Mouse (Mus musculus) neural tube, embryonic 12.5 days (tissue): ENCODE data around the gene Ercc2. TPM values are rescaled to one million over a fixed set of nuclear protein-coding genes. Genes with fewer than 3 reads are reported as not detected.

ENCODE experiments used
- ATAC-seq: fragments of 200-750 bp; cut with Nextera tagmentation; 2 replicates; pipeline ENCODE4 v1.8.0; 2017; ENCODE audit warnings: low read depth, mild to moderate bottlenecking, moderate TSS enrichment, moderate library complexity; ENCODE audit not compliant: low FRiP score
- H3K27ac ChIP-seq: fragments of 300-500 bp; sonication (generic); 2 replicates; pipeline ENCODE4 v1.5.1; 2016
- H3K27me3 ChIP-seq: fragments of 300-500 bp; sonication (generic); replicated peaks from 2 replicates; pipeline ENCODE4 v1.6.1; 2016; ENCODE audit warnings: mild to moderate bottlenecking
- H3K36me3 ChIP-seq: fragments of 300-500 bp; sonication (generic); 2 replicates; pipeline ENCODE4 v1.6.1; 2016; ENCODE audit warnings: mild to moderate bottlenecking
- H3K4me1 ChIP-seq: fragments of 300-500 bp; sonication (generic); 2 replicates; pipeline ENCODE4 v1.6.1; 2016
- H3K4me2 ChIP-seq: fragments of 300-500 bp; sonication (generic); replicated peaks from 2 replicates; pipeline ENCODE4 v1.6.1; 2016; ENCODE audit warnings: mild to moderate bottlenecking
- H3K4me3 ChIP-seq: fragments of 300-500 bp; sonication (generic); 2 replicates; pipeline ENCODE4 v1.5.1; 2016
- H3K9ac ChIP-seq: fragments of 300-500 bp; sonication (generic); 2 replicates; pipeline ENCODE4 v1.6.1; 2016; ENCODE audit warnings: mild to moderate bottlenecking
- H3K9me3 ChIP-seq: fragments of 300-500 bp; sonication (generic); 2 replicates; pipeline ENCODE4 v1.6.1; 2016; ENCODE audit warnings: mild to moderate bottlenecking
- WGBS: fragments of 180-500 bp; shearing (Covaris S2); methylation state at CpG from one replicate; pipeline ENCODE4 v1.1.7; 2016; 5-methylcytosine and 5-hydroxymethylcytosine counted together
- microRNA counts: library from miRNA; unstranded; fragments of <30 nt; microRNA quantifications from one replicate; lab custom pipeline; 2017
- microRNA-seq: library from miRNA; unstranded; fragments of <30 nt; microRNA quantifications from one replicate; pipeline ENCODE4, GENCODE M21; 2017
- polyA plus RNA-seq: library from polyadenylated mRNA; unstranded; fragments of >200 nt; fragmentation: Nextera tagmentation; extraction: Ambion mirVana; gene quantifications from 2 replicates; pipeline ENCODE4 v1.2.1, GENCODE M21; 2016

Gene Ercc2
- polyA plus RNA-seq, 1 experiment from 2014 or later, result 24.0 TPM

GRCm38 (mm10) chr7:19437048-19437447 is 55.2 kb downstream of the Ercc2 start:
- ATAC-seq, result no peak
- H3K36me3 ChIP-seq, result peaks cover 93% of the 10 kb centered on the region

GRCm38 (mm10) chr7:19441448-19442091 is 59.8 kb downstream of the Ercc2 start:
- no peak for ATAC-seq
- Histone ChIP-seq H3K4me3 (no peak overlapping the region), H3K9me3 (no peaks in the 10 kb centered on the region), H3K4me1 (no peaks in the 10 kb centered on the region), H3K27ac (no peak overlapping the region), H3K9ac (no peak overlapping the region), H3K36me3 (peaks cover 81% of the 10 kb centered on the region), H3K27me3 (no peaks in the 10 kb centered on the region), H3K4me2 (no peak overlapping the region)
- WGBS, result 91% methylated on average over 9 of the region's 9 CpGs

More at GRCm38 (mm10) chr7:19437048-19437447, 55.2 kb downstream of the Ercc2 start:
- Histone ChIP-seq H3K27ac (no peak overlapping the region), H3K27me3 (no peaks in the 10 kb centered on the region), H3K9ac (no peak overlapping the region), H3K9me3 (0 out of 2 replicates have a peak, but pooled peaks cover 4% of the 10 kb centered on the region), H3K4me2 (no peak overlapping the region), H3K4me1 (no peaks in the 10 kb centered on the region), H3K4me3 (no peak overlapping the region)
- WGBS, result 80% methylated on average over 9 of the region's 9 CpGs

- ATAC-seq, result 0 out of 2 replicates have a peak, but pooled peaks have one; percentile 38
- Histone ChIP-seq H3K27me3 (no peaks in the 10 kb centered on the region), H3K9me3 (no peaks in the 10 kb centered on the region), H3K9ac (no peak overlapping the region), H3K36me3 (peaks cover 82% of the 10 kb centered on the region), H3K4me1 (no peaks in the 10 kb centered on the region), H3K4me2 (no peak overlapping the region), H3K4me3 (no peak overlapping the region), H3K27ac (no peak overlapping the region)
- WGBS, result 44% methylated on average over 3 of the region's 3 CpGs
Observed at GRCm38 (mm10) chr7:19443344-19443743, 61.5 kb downstream of the Ercc2 start.

GRCm38 (mm10) chr7:19444801-19445200 is 63.0 kb downstream of the Ercc2 start:
- no peak for ATAC-seq
- Histone ChIP-seq H3K4me3 (no peak overlapping the region), H3K27me3 (no peaks in the 10 kb centered on the region), H3K9me3 (no peaks in the 10 kb centered on the region), H3K4me1 (no peaks in the 10 kb centered on the region), H3K9ac (no peak overlapping the region), H3K36me3 (peaks cover 85% of the 10 kb centered on the region), H3K4me2 (no peak overlapping the region), H3K27ac (no peak overlapping the region)
- 86% methylated on average over 12 of the region's 12 CpGs for WGBS

MicroRNA genes within 50 kb of the gene (microRNA counts, 519-probe panel; counts per million panel counts)
- 342 counts per million, percentile 67 among the panel's probes with 10 or more counts for microRNA mmu-miR-343 (lab: Ali Mortazavi, UCI)

Small RNA genes within 50 kb of the gene (microRNA-seq; reads per million reads assigned to microRNA genes)
- not detected for gene Mir343

Other genes starting within 250 kb of the Ercc2 start
- 19.5 and 20.9 TPM in 2 replicates for gene Qpctl, start 232.7 kb upstream of the Ercc2 start, polyA plus RNA-seq
- 124 and 133 TPM in 2 replicates for gene Snrpd2, start 232.3 kb upstream of the Ercc2 start, polyA plus RNA-seq
- gene Gipr, start 215.9 kb upstream of the Ercc2 start, polyA plus RNA-seq, result 1.1 and 1.8 TPM in 2 replicates
- gene Eml2, start 205.6 kb upstream of the Ercc2 start, polyA plus RNA-seq, result 5.1 and 6.6 TPM in 2 replicates
- 1.9 and 2.3 TPM in 2 replicates for gene Gpr4, start 169.5 kb upstream of the Ercc2 start, polyA plus RNA-seq
- 42.1 and 43.9 TPM in 2 replicates for gene Opa3, start 153.7 kb upstream of the Ercc2 start, polyA plus RNA-seq
- gene Vasp, start 110.2 kb upstream of the Ercc2 start, polyA plus RNA-seq, result 53.4 and 56.3 TPM in 2 replicates
- 0.20 TPM in 1 of 2 replicates, not detected in the other for gene Ppm1n, start 101.9 kb upstream of the Ercc2 start, polyA plus RNA-seq
- gene Rtn2, start 99.4 kb upstream of the Ercc2 start, polyA plus RNA-seq, result 91.1 and 99.1 TPM in 2 replicates
- gene Fosb, start 72.0 kb upstream of the Ercc2 start, polyA plus RNA-seq, result 0.08 TPM in 1 of 2 replicates, not detected in the other
- gene Ercc1, start 37.2 kb upstream of the Ercc2 start, polyA plus RNA-seq, result 103 and 104 TPM in 2 replicates
- gene Cd3eap, start 22.5 kb upstream of the Ercc2 start, polyA plus RNA-seq, result 18.2 and 19.8 TPM in 2 replicates
- 3.1 and 3.2 TPM in 2 replicates for gene Ppp1r13l, start 22.3 kb upstream of the Ercc2 start, polyA plus RNA-seq
- 3.9 and 6.4 TPM in 2 replicates for gene Klc3, start 22.1 kb downstream of the Ercc2 start, polyA plus RNA-seq
- 0.20 and 0.35 TPM in 2 replicates for gene Ckm, start 22.8 kb downstream of the Ercc2 start, polyA plus RNA-seq
- gene Mark4, start 76.8 kb downstream of the Ercc2 start, polyA plus RNA-seq, result 19.9 and 21.7 TPM in 2 replicates
- 1.2 and 1.6 TPM in 2 replicates for gene Exoc3l2, start 81.3 kb downstream of the Ercc2 start, polyA plus RNA-seq
- 4.6 and 5.7 TPM in 2 replicates for gene Bloc1s3, start 126.4 kb downstream of the Ercc2 start, polyA plus RNA-seq
- gene Trappc6a, start 126.4 kb downstream of the Ercc2 start, polyA plus RNA-seq, result 50.6 and 51.0 TPM in 2 replicates
- gene Nkpd1, start 135.8 kb downstream of the Ercc2 start, polyA plus RNA-seq, result 0.11 and 0.19 TPM in 2 replicates
- 44.3 and 48.8 TPM in 2 replicates for gene Ppp1r37, start 181.1 kb downstream of the Ercc2 start, polyA plus RNA-seq
- gene Zfp296, start 195.3 kb downstream of the Ercc2 start, polyA plus RNA-seq, result 0.30 TPM in 1 of 2 replicates, not detected in the other
- 140 and 145 TPM in 2 replicates for gene Gemin7, start 195.6 kb downstream of the Ercc2 start, polyA plus RNA-seq
- 70.1 and 79.0 TPM in 2 replicates for gene Clasrp, start 222.5 kb downstream of the Ercc2 start, polyA plus RNA-seq
- 4.9 and 5.8 TPM in 2 replicates for gene Relb, start 247.4 kb downstream of the Ercc2 start, polyA plus RNA-seq